Mouse (Mus musculus): ENCODE results near the gene Wfdc12.

DNA sequence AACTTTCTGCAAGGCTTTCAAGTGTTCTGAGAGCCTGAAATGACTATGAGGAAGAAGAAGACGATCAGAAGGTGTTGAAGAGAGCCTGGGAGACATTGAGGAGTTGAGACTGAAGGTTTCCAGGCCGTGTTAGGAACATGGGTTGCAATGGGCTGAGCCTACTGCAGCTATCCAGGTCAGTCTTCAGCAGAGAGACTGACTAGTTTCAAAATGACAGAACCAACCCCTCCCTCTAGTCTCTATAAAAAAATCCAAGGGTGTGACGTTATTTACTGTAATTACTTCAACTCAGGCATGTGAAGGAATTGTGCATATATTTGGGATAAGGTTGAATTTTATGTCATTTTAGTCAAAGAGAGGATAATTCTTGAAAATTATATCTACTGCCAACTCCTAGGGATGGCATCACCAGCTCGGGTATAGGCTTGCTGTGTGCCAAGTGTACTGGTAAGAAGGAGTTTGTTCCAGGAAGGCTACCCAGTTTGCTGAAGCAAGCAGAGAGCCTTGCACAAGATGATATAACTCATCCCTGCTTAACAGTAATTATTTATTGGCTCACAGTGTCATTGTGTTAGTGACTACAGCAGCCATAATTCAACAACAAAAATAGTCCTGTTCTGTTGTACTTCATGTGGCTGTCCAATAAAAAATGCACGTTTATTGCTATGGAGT lies 4.7 kb upstream of the Wfdc12 start:
- no peak for TF ChIP-seq USF1 (IDR thresholded peaks at IDR 0.05; ENCODE audit: low read depth)
- TF ChIP-seq POLR2AphosphoS2 (IDR thresholded peaks at IDR 0.05; ENCODE audit: insufficient read length, low read depth) = no peak
- TF ChIP-seq POLR2A (IDR thresholded peaks at IDR 0.05; ENCODE audit: insufficient read length, low read depth) = no peak
